Mouse (Mus musculus) gastrocnemius, postnatal 25 days (tissue): ENCODE measurements around the gene Itm2c. TPM values are rescaled to one million over a fixed set of nuclear protein-coding genes. Genes with fewer than 3 reads are reported as not detected.
A peak's percentile ranks its signal among the peaks of the same experiment; 100 is the strongest.

Experiments used
- DNase-seq: peaks from one replicate; pipeline ENCODE4 v3.0.0; 2022
- long read RNA-seq, 2 experiments: library from polyadenylated mRNA; stranded (forward); transcript quantifications; one replicate each; pipeline ENCODE4 v2.0.0; 2021
- total RNA-seq, 2 experiments: library from RNA; stranded (reverse); gene quantifications; 1 replicate in 1 of 2; 2 replicates in 1 of 2; pipeline ENCODE4 v1.2.3; 2021

The Itm2c gene
- 10 to 100 TPM; 21.2 to 22.6 TPM for total RNA-seq
- long read RNA-seq, experiment 1, transcript Itm2c-201 (6 exons, 2,230 nt): major isoform, 31 of 38 reads
- long read RNA-seq, experiment 1, partial matches to known transcripts: 6 of 38 reads
- long read RNA-seq, experiment 1, other reads (novel, unspliced or antisense): 1 of 38 reads
- long read RNA-seq, experiment 2, transcript Itm2c-201 (6 exons, 2,230 nt): major isoform, 57 of 59 reads
- long read RNA-seq, experiment 2, partial matches to known transcripts: 0 of 59 reads
- long read RNA-seq, experiment 2, other reads (novel, unspliced or antisense): 1 of 59 reads

DNA sequence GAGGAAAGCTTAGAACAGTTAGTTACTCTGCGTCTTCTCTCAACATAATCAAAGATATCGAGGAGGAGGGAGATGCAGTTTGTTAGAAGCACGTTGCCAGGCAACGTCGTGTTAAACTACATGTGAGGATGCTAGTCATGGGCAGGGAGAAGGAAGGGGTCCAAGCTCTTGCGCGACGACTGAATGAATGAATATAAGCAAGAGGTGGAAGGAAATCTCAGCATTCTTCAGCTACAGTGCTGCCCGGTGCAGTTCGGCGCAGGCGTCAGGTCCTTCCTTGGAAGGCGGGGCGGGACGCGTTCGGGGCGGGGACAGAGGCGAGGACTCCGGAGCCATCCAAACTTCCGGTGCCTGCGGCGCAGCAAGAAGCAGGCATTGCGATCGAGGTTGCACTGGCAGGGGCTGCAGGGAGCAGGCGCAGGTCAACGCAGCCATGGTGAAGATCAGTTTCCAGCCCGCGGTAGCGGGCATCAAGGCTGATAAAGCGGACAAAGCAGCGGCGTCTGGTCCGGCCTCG lies at the start of gene Itm2c:
Gene Itm2c, plus strand, starts transcription at position 51 of the 517 bp plus-strand sequence.
- DNase-seq: peak; percentile 81

GRCm38 (mm10) chr1:85844981-85845380 lies 49.1 kb upstream of the Itm2c start:
- DNase-seq: no peak

- DNase-seq: no peak
These were observed 48.6 kb upstream of the Itm2c start for GRCm38 (mm10) chr1:85845476-85845875.

DNA sequence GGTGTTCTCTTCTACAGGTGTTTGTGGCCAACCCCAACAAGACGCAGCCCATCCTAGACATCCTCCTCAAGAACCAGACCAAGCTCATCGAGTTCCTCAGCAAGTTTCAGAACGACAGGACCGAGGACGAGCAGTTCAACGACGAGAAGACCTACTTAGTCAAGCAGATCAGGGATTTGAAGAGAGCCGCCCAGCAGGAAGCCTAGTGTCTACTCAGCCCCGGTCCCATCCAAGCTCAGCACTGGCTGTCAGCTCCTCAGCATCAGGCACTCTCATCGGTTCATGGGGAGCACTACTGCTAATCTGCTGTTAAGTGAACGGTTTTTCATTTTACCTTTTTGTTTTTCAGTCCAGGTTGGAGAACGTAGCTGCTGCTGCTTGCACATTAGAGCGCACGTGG lies 45.1 kb upstream of the Itm2c start:
- no peak for DNase-seq

DNA sequence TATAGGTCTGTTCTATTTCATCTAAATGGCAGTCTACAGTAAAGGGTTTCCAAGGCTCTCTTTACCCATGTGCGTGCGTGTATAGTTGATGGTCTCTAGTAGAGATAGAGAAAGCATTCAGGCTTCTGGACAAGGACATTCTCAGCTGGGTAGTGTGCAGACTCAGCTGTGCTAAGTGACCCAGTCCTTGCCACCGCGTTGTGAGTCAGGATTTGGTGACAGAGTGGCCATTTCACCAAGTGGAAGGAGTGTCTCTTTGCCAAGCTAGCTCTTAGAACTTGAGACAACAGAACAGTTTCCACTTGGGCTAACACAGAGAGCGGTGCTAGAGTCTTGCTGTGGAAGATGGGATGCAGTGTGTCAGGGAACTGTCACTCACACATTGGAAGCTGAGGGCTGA lies 43.2 kb upstream of the Itm2c start:
- DNase-seq: no peak

DNA sequence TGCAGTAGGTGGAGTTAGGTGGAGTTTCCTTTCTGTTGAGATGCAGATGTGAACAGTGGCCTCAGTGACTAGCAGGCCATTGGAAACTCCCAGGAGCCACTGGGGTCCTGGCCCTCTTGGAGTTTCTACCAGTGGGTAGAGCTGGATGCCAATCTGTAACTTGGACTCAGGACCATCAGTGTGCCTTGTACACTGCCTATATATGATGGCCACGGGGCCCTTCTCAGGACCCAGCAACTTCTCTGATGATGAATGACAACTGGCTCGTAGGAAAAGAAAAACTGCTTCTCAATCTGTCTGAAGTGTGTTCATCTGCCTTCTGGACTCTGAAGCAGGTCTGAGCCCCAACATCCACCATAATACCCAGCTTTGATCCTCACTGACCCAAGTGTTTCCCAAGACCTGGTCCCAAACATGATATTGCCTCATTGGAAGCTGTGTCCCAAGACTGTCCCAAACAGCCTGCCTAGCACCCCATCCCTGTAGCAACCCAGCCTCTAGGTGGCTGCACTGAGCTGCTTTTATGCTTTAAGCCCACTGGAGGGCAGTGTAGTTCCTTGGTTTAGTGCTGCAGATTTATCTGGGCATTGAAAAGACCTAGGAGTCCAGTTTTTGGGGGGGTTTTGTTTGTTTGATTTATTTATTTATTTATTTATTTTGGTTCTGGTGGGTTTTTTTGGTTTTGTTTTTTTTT lies 40.9 kb upstream of the Itm2c start:
- DNase-seq: peak; percentile 53

- no peak for DNase-seq
These were observed 40.2 kb upstream of the Itm2c start for GRCm38 (mm10) chr1:85853865-85854264.

DNA sequence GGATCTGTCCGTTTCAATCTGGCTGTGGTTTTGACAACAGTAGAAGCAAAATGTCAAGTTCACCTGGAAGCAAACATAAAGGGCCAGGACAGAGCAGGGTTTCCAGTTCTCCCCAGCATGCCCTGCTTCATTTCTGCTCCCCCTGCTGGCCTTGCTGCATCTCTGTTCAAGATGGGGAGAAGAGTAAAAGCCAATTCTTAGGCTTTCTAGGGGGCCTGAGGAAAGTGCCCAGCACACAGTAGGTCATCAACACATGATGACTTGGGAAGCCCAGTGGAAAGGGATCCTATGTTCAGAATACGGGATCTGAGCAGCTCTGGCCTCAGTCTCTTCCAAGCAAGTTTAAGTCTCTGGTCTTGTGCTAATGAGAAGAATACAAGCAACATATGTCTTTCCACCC lies 39.6 kb upstream of the Itm2c start:
- no peak for DNase-seq

GRCm38 (mm10) chr1:85856266-85856665 lies 37.8 kb upstream of the Itm2c start:
- DNase-seq: no peak

DNA sequence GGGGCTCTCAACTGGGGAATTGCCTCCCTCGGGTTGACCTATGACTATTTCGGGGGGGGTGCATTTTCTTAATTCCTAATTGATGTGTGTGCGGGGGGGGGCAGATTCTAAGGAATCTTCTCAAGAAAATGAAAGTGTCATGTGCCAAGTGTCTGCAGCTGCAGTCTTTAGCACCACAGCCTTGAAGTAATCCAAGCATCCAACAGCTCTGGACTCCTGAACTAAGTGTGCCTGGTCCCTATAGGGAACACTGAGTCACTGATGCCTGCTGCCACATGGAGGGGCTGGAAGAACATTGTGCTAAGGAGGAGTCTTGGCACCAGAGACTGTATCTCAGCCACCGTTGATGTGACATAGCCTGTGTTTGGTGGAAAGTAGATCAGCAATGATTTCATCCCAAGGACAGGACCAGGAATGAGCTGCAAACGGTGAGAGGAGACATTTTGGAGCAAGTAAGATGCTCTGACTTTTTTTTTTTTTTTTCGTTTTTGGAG lies 36.8 kb upstream of the Itm2c start:
- peak; percentile 25 for DNase-seq

DNA sequence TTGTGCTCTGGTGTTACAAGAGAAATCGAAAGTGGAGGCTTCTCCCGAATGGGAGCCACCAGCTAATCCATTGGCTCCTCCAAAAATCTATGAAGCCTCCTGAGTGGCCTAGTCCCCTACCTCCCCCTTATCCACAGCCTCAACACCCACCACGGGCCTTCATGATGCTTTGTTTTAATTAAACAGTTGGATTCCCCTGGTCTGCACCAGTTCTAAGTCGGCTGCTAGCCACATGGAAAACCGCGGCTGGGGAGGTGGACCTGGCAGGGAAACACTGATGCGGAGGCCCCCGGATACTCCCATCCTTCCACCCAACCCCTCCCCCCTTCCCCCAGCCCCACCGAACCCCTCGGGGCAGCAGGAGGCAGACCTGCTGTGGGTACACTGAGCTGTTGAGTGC lies 29.7 kb upstream of the Itm2c start:
- no peak for DNase-seq

DNA sequence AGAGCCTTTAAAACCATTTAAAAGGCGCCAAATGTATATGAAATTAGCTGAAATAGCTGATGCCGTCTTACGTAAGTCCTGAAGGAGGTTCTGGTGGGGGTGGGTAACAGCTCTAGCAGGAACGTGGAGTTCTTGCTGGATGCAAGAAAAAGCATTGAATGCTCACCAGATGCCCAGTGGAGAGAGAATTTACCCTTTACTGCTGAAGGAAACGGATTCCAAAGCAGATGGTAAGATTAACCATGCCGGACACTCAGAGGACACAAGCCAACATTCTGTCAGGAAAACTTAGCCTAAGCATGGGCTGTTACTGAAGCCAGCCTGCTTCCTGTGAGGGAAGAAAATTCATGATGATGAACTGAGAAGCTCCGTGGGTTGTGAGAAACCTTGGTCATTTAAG lies 24.1 kb upstream of the Itm2c start:
- DNase-seq: no peak

GRCm38 (mm10) chr1:85870546-85870945 lies 23.5 kb upstream of the Itm2c start:
- DNase-seq: no peak

GRCm38 (mm10) chr1:85882003-85882402 lies 12.1 kb upstream of the Itm2c start:
- no peak for DNase-seq

GRCm38 (mm10) chr1:85887221-85887620 lies 6.9 kb upstream of the Itm2c start:
- no peak for DNase-seq

GRCm38 (mm10) chr1:85894748-85895360 lies 773 bp downstream of the Itm2c start:
- no peak for DNase-seq

- DNase-seq: peak; percentile 39
These were observed 1.3 kb downstream of the Itm2c start for GRCm38 (mm10) chr1:85895391-85895837.

DNA sequence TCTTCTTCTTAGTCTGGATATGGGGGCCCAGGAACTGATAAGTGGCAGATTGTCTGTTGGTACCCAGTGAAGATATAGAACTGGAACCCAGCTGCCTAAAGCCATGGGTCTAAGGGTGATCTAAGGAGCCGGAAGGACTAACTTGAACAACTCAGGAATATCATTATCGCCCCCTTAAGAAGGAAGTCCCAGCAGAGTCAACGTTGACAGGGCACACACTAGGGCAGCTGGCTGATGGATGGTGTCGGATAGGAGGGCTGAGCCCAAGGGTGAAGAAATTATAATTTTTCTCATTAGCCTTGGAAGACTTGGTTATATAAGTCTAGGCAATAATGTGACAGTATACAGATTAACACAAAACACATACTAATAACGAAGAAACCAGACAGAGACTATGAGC lies 2.0 kb downstream of the Itm2c start:
- DNase-seq: no peak

- no peak for DNase-seq
These were observed 3.0 kb downstream of the Itm2c start for GRCm38 (mm10) chr1:85896781-85897700.

DNA sequence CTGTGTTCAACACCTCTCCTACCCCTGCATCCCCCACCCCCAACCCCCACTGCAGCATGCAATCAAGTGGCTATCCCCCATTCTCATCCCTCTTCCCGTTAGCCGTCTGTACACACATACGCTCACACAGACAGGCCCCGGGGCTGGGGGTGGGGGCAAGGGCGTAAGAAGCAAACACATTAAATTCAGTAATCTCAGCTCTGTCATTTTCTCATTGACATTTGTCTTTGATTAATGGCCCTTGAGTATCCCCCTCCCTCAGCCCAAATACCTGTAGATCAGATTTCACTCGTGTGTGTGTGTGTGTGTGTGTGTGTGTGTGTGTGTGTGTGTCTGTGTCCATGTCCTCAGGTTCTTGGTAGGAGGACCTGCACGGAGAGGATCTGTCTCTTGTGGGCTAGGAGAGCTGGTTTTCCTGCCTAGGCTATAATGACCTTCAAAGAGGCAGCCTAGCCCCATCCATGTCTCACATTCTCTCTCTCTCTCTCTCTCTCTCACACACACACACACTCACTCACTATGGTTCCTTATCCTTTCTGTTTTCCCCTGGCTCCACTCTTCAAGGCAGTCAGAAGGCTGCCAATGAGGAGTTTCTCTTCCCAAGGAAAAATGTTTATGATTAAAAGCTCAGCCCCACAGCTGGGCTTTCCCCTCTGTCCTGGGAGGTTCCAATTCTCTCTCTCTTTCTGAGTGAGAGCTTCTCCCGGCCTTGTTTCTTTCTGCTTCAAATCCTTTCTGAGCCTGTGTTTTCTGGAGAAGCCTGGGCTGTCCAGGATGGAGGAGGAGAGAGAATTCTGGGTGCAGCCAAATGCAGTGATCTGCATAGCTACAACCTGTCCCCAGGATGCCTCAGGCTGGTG lies 4.0 kb downstream of the Itm2c start:
- no peak for DNase-seq
